Mouse (Mus musculus): ENCODE measurements around the gene Serpina3m. TPM values are rescaled to one million over a fixed set of nuclear protein-coding genes. Genes with fewer than 3 reads are reported as not detected.

Gene Serpina3m
- polyA plus RNA-seq, 1 experiment, result not detected

DNA sequence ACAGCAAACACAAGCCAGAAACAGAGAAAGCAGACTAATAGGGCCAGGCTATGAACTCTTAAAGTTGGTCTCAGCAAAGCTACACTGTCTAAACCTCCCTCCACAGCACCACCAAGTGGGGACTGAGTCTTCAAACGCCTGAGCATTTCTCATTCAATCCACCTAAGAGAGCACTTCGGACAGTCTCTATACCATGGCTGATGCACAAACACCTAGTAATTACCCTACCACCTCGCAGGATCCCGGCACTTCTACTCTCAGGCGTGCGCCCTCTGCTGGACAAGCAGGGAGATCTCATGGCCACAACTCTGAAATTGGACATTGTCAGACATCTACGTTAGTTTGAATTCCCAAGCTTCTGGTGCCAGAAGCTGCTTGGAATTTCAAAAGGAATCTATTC lies 88.6 kb downstream of the Serpina3m start:
- 6% methylated on average over 7 of the region's 7 CpGs for WGBS
- H3K4me1 ChIP-seq (ENCODE audit: control insufficient read depth, insufficient read depth, insufficient read length, low read length), result no peaks in the 10 kb centered on the region
- no peak overlapping the region for H3K27ac ChIP-seq (ENCODE audit: insufficient read depth, low read depth, low read length)
- no peak overlapping the region for H3K4me3 ChIP-seq (ENCODE audit: low read depth, low read length)
- TF ChIP-seq CTCF (IDR thresholded peaks at IDR 0.05; ENCODE audit: extremely low read depth, insufficient read length, insufficient replicate concordance, low read depth, low read length), result peak; percentile 82; the same call in 1 of the 2 replicates
- no peak for TF ChIP-seq POLR2A (IDR thresholded peaks at IDR 0.05; ENCODE audit: low read depth, low read length)
- no peaks in the 10 kb centered on the region for H3K36me3 ChIP-seq (ENCODE audit: control insufficient read depth, insufficient read depth, low read length)
- H3K27me3 ChIP-seq (ENCODE audit: control insufficient read depth, insufficient read depth, low read length), result 0 out of 2 replicates have a peak, but pooled peaks cover 2% of the 10 kb centered on the region

DNA sequence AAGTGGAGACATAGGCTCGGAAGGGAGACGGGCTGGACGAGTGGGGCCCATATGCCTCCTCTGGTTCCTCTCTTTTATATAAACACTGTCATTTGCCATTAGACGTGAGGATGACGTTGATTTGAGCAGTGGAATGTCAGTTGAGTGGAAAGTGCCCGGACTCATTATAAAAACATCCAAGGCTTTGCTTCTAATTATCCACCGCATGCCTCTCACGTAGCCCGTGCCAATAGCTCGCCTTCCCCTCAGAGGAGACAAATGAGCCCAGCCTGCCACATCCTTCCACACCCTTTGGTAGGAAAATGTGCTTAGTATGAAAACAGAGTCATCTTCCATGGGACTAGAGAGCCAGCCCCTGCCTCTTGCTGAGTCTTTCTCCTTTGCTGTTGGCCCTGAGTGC lies 93.1 kb downstream of the Serpina3m start:
- no peak overlapping the region for H3K4me3 ChIP-seq (ENCODE audit: low read depth, low read length)
- no peaks in the 10 kb centered on the region for H3K36me3 ChIP-seq (ENCODE audit: control insufficient read depth, insufficient read depth, low read length)
- no peak for TF ChIP-seq CTCF (IDR thresholded peaks at IDR 0.05; ENCODE audit: extremely low read depth, insufficient read length, insufficient replicate concordance, low read depth, low read length)
- no peak for TF ChIP-seq POLR2A (IDR thresholded peaks at IDR 0.05; ENCODE audit: low read depth, low read length)
- 0 out of 2 replicates have a peak, but pooled peaks cover 2% of the 10 kb centered on the region for H3K4me1 ChIP-seq (ENCODE audit: control insufficient read depth, insufficient read depth, insufficient read length, low read length)
- 75% methylated on average over 10 of the region's 10 CpGs for WGBS
- H3K27me3 ChIP-seq (ENCODE audit: control insufficient read depth, insufficient read depth, low read length), result 0 out of 2 replicates have a peak, but pooled peaks cover 2% of the 10 kb centered on the region
- no peak overlapping the region for H3K27ac ChIP-seq (ENCODE audit: insufficient read depth, low read depth, low read length)

DNA sequence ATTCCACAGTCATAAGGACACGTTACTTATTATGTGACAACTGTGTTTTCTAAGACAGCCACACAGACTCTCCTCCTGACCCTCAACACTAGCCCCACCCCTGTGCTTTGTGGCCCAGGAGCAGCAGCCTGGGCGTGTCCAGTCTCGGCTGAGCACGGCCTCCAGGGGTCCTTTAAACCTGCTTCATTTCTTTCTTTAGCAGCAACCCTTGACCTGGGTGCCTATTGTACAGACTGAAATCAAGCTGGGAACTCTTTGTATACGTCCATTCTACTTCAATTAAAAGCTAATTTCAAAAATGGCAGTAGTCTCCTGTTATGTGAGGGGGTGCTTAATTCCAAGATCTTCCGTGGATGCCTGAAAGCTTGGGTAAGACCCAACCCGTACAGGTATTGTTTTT lies 94.9 kb downstream of the Serpina3m start:
- Histone ChIP-seq H3K27ac (ENCODE audit: insufficient read depth, low read depth, low read length) (no peak overlapping the region), H3K27me3 (ENCODE audit: control insufficient read depth, insufficient read depth, low read length) (0 out of 2 replicates have a peak, but pooled peaks cover 2% of the 10 kb centered on the region), H3K4me3 (ENCODE audit: low read depth, low read length) (no peak overlapping the region), H3K36me3 (ENCODE audit: control insufficient read depth, insufficient read depth, low read length) (no peaks in the 10 kb centered on the region), H3K4me1 (ENCODE audit: control insufficient read depth, insufficient read depth, insufficient read length, low read length) (0 out of 2 replicates have a peak, but pooled peaks cover 2% of the 10 kb centered on the region)
- TF ChIP-seq CTCF (IDR thresholded peaks at IDR 0.05; ENCODE audit: extremely low read depth, insufficient read length, insufficient replicate concordance, low read depth, low read length) (no peak), POLR2A (IDR thresholded peaks at IDR 0.05; ENCODE audit: low read depth, low read length) (no peak)
- WGBS, result 16% methylated on average over 7 of the region's 7 CpGs

DNA sequence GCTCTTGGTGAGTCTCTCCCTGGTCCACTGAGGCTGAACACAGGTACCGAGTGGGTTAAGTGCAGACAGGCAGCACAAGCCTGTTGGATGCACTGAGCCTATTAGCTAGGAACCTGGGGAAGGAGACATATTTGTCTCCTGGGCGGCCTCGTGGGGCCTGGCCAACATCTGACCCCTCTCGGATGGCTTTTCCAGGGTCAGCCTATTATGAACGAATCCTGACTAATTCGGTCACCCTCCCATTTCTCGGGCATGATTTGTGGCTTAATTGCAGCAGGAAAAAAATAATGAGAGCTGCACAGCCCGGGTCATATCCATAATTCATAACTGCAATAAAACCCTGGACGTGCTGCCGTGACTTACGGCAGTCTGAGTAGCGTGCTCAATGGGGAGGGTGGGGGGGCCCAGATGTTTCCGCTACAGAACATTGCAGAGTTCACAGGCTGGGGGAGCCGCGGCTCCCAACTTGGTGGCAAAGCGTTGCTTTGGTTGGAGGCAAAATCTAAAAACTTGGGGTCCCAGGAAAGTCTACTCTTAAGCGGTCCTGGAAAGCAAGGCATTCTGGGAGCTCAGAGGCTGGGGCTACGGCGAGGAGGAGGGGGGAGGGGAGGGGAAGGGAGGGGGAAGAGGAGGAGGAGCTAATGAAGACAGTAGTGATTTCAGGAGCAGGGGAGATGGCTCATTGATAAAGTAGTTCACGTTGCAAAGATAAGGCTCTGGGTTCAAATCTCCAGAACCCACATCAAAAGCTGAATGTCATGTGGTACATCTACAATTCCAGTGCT lies 95.9 kb downstream of the Serpina3m start:
- 0 out of 2 replicates have a peak, but pooled peaks cover 2% of the 10 kb centered on the region for H3K27me3 ChIP-seq (ENCODE audit: control insufficient read depth, insufficient read depth, low read length)
- 0 out of 2 replicates have a peak, but pooled peaks cover 2% of the 10 kb centered on the region for H3K4me1 ChIP-seq (ENCODE audit: control insufficient read depth, insufficient read depth, insufficient read length, low read length)
- 46% methylated on average over 20 of the region's 20 CpGs for WGBS
- H3K4me3 ChIP-seq (ENCODE audit: low read depth, low read length), result no peak overlapping the region
- H3K27ac ChIP-seq (ENCODE audit: insufficient read depth, low read depth, low read length), result no peak overlapping the region
- no peak for TF ChIP-seq POLR2A (IDR thresholded peaks at IDR 0.05; ENCODE audit: low read depth, low read length)
- TF ChIP-seq CTCF (IDR thresholded peaks at IDR 0.05; ENCODE audit: extremely low read depth, insufficient read length, insufficient replicate concordance, low read depth, low read length), result no peak
- H3K36me3 ChIP-seq (ENCODE audit: control insufficient read depth, insufficient read depth, low read length), result no peaks in the 10 kb centered on the region

DNA sequence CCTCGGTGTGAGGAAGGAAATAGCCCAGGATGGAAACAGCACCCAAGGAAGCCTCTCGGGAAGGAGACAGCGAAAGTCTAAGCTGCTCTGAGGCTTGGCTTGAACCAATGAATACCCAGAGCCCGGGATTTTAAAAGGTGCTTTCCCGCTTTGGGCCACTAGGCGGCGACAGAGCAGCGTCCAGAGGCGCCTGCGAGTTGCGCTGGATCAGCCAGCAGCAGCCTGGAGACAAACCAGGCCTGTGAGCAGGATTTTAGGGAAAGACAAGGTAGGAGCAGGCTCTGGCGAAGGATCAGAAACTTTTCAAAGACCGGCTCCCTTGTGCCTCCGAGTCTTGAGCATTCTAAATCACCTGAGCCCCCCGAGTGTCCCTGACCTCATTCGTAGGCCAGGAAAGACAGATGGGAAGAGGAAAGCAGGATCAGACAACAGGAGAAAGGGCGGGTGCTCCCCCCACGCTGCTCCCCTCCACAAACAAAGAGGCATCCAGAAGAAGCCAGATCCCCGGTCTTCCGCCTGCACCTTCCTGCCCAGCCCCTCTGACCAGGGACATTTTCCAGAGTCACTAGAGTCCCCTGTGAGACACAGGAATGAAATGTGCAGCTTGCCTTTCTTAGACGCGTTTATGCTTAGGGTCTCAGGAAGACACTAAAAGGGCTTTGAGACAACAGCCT lies 101.9 kb downstream of the Serpina3m start:
- no peaks in the 10 kb centered on the region for H3K4me1 ChIP-seq (ENCODE audit: control insufficient read depth, insufficient read depth, insufficient read length, low read length)
- no peak for TF ChIP-seq POLR2A (IDR thresholded peaks at IDR 0.05; ENCODE audit: low read depth, low read length)
- TF ChIP-seq CTCF (IDR thresholded peaks at IDR 0.05; ENCODE audit: extremely low read depth, insufficient read length, insufficient replicate concordance, low read depth, low read length), result peak; percentile 90
- no peaks in the 10 kb centered on the region for H3K36me3 ChIP-seq (ENCODE audit: control insufficient read depth, insufficient read depth, low read length)
- WGBS, result 19% methylated on average over 22 of the region's 22 CpGs
- no peaks in the 10 kb centered on the region for H3K27me3 ChIP-seq (ENCODE audit: control insufficient read depth, insufficient read depth, low read length)
- H3K27ac ChIP-seq (ENCODE audit: insufficient read depth, low read depth, low read length), result no peak overlapping the region
- no peak overlapping the region for H3K4me3 ChIP-seq (ENCODE audit: low read depth, low read length)

DNA sequence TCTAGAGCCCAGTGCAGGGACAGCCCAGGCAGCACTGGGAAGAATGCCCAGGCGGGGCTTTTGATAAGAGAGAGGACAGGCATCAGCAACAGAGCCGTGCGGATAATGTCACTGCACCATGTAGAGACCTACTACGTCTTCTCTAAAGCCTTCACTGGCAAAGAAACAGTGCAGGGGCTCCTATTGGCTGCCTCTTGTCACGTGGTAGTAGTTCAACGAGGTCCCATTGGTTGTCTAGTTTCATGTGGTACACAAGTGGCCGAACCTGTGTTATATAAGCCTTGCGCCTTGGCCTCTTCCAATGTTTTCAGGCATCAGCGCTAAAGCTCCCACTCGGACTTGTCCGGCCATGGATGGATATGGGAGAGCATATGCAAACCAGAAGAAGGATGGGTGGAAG lies 105.4 kb downstream of the Serpina3m start:
- H3K27ac ChIP-seq (ENCODE audit: insufficient read depth, low read depth, low read length), result no peak overlapping the region
- no peaks in the 10 kb centered on the region for H3K4me1 ChIP-seq (ENCODE audit: control insufficient read depth, insufficient read depth, insufficient read length, low read length)
- H3K27me3 ChIP-seq (ENCODE audit: control insufficient read depth, insufficient read depth, low read length), result no peaks in the 10 kb centered on the region
- WGBS, result 71% methylated on average over 11 of the region's 11 CpGs
- no peak overlapping the region for H3K4me3 ChIP-seq (ENCODE audit: low read depth, low read length)
- TF ChIP-seq POLR2A (IDR thresholded peaks at IDR 0.05; ENCODE audit: low read depth, low read length) (no peak), CTCF (IDR thresholded peaks at IDR 0.05; ENCODE audit: extremely low read depth, insufficient read length, insufficient replicate concordance, low read depth, low read length) (no peak)
- H3K36me3 ChIP-seq (ENCODE audit: control insufficient read depth, insufficient read depth, low read length), result no peaks in the 10 kb centered on the region

Other genes with a start within 250 kb of the Serpina3m start
- gene Serpina5, start 237.4 kb upstream of the Serpina3m start, polyA plus RNA-seq (2012; rRNA removed), result not detected in 2 replicates
- not detected in 2 replicates for gene Serpina3a, start 225.8 kb upstream of the Serpina3m start, polyA plus RNA-seq (2012; rRNA removed)
- gene Serpina3b, start 210.5 kb upstream of the Serpina3m start, polyA plus RNA-seq (2012; rRNA removed), result not detected in 2 replicates
- gene Serpina3c, start 184.6 kb upstream of the Serpina3m start, polyA plus RNA-seq (2012; rRNA removed), result 0.11 and 0.14 TPM in 2 replicates
- 1.2 and 1.8 TPM in 2 replicates for gene Serpina3f, start 123.9 kb upstream of the Serpina3m start, polyA plus RNA-seq (2012; rRNA removed)
- 7.4 and 17.5 TPM in 2 replicates for gene Serpina3g, start 102.2 kb upstream of the Serpina3m start, polyA plus RNA-seq (2012; rRNA removed)
- gene Serpina3i, start 75.4 kb upstream of the Serpina3m start, polyA plus RNA-seq (2012; rRNA removed), result 0.13 TPM in 1 of 2 replicates, not detected in the other
- gene Serpina3j, start 23.9 kb upstream of the Serpina3m start, polyA plus RNA-seq (2012; rRNA removed), result not detected in 2 replicates
- not detected in 2 replicates for gene Serpina3k, start within 50 bp of the Serpina3m start, polyA plus RNA-seq (2012; rRNA removed)
- 7.0 and 12.6 TPM in 2 replicates for gene Serpina3n, start 68.2 kb downstream of the Serpina3m start, polyA plus RNA-seq (2012; rRNA removed)
- 0.46 TPM in 1 of 2 replicates, not detected in the other for gene Gsc, start 134.8 kb downstream of the Serpina3m start, polyA plus RNA-seq (2012; rRNA removed)